Mouse (Mus musculus) left cerebral cortex, adult 11 months (tissue): ENCODE measurements around the gene Hyal4.

Experiments used
- DNase-seq: peaks from one replicate; pipeline ENCODE4 v3.0.0; 2022; ENCODE audit warnings: low spot score

The Hyal4 gene

DNA sequence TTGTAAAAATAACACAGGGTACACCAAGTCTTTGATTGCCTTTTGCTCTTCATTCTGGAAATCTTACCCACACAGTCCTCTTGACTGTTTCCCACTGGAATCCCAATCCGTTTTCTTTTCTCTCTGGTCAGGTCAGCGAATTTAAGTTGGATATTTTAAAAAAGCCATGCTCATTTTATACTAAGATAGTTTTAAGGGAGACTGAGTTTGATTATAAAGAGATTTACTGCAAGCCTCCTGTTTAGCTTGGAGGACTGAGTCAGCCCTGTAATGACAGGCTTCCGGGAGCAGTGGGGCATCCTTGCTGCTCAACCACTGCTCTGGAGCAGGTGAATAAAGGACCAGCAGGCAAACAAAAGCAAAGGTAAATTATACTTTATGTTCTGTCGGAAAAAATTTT lies at the start of gene Hyal4:
Hyal4 (plus strand) TSS at position 301 of the 400 bp plus-strand sequence.
- no peak for DNase-seq

DNA sequence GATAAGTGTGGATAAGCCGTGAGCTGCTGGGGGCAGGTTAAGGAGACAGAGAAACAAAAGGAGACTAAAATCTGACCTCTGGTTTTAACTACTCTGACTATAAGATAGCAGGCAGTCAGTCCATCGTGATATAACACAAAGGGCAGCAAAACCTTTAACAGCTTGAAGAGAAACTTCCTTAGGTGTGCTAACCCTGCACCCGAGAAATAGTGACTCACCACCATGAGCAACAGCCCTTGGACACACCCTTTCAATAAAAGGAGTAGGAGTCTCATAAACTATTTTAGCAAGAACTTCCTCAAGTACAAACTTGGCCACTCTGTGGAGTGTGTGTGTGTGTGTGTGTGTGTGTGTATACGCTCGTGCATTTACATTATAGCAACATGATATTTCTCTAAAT lies 41.0 kb upstream of the Hyal4 start:
- DNase-seq, result no peak

DNA sequence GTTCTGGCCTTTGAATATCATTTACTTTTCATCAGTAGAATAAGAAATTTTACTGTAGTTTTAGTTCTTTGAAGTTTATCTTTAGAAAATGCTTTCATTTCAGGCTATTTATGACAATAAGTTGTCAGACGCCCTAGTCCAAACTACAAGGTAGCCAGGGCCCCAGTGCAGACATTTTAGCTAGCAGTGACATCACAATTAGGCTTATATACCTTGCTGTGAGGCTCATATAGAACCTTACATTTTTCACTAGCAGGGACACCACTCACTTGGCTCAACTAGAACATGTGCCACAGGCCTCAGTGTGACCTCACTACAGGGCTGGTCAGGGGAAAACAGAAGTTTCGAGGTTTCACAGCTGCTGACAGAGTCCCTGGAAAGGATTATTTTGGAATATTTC lies 40.6 kb upstream of the Hyal4 start:
- DNase-seq, result no peak

DNA sequence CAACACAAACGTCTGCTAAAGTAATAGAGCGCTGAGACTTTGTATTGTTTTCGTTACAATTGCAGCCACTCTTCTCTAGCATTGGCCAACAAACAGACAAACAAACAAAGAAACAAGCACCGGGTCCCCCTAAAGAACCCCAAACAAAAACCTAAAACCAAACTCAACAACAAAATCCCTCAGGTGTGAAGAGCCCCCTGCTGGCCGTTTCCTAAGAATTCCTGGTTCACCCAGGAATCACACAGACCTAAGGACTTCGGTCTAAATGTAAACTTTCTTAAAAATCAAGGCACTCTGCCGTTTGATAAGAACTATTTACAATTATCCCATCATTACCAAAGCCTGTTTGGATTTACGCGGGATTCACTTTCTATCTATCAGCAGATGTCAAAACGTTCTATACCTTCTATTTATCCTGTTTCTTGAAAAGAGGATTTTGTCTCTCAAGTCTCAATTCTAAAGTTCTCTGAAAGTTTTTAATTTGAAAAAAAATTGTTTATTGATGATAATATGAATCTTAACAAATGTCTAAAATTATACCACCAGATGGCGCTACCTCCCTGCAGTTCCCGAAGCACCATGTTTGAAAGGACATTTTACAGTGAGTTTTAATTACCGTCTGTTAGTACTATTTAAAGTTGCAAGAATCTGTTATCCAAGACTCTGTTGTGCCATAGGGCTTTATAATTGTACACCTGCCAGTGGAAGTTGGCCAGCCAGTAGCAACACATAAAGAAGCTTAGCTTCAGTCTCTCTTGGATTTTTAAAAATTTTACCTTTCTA lies 26.6 kb upstream of the Hyal4 start:
- peak; percentile 14 for DNase-seq

GRCm38 (mm10) chr6:24728130-24728529 lies 20.0 kb upstream of the Hyal4 start:
- no peak for DNase-seq

DNA sequence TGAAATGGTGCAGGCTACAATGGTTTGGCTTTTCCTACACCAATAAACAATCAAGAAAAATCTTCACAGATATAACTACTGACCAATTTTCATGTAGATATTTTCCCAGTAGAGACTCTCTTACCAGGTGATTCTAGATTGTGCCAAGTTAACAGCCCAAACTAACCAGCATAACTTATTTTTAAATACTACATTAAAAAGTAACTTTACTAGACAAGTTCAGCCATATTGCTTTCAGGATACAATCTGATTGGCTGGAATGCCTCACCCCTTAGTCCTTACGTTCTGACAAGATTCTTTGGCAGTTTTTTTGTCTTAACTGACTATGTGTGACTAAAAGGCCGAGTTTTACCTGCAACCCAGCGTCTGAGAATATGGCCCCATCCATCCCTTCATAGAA lies 15.2 kb upstream of the Hyal4 start, which contains the start of gene Hyal6:
Hyal6 (plus strand) TSS at position 301 of the 400 bp plus-strand sequence.
- no peak for DNase-seq

- no peak for DNase-seq
Measured at GRCm38 (mm10) chr6:24734565-24734964, 13.6 kb upstream of the Hyal4 start.

DNA sequence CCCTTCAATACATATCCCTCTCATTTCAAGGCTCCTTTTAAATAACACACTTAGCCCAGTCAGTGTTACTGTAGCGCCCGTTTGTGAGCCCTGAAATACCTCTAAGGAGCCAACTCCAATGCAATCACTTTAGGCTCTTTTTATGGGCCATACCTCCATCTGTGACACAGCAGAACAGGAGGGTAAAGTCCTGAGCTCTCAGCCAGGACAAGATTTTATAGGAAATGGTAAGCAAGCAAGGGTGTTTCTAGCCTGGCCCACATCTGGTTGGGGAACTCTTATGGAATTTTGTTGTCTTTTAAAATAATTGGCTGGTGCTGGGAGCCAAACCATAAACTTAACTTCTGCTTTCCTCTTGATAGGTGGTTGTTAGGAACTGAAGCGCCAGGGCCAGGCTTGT lies 11.2 kb downstream of the Hyal4 start:
- DNase-seq, result no peak

DNA sequence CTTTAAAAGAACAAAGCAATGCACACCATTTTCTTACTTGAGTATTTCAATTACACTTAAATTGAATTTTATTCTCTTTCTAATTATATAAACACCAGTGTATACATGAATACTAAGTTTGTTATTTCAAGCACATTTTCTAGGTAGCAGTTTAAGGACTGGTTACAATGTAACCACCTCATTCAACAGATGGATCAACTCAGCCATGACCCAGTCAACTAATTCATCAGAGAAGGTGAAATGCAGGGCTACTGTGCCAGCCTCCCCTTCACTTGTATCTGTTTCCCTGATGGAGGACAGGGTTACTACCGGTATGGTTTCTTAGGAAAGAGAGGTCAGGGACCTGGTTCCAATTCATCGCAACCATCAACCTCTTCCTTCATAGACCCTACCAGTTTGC lies 18.1 kb downstream of the Hyal4 start:
- no peak for DNase-seq

- no peak for DNase-seq
Measured at GRCm38 (mm10) chr6:24779182-24779581, 31.1 kb downstream of the Hyal4 start.

- DNase-seq, result no peak
Measured at GRCm38 (mm10) chr6:24790888-24791287, 42.8 kb downstream of the Hyal4 start, which contains the start of gene Spam1. Gene Spam1, plus strand, starts transcription at chr6:24791188.
